Mouse (Mus musculus): ENCODE results near the gene Trank1. TPM values are rescaled to one million over a fixed set of nuclear protein-coding genes. Genes with fewer than 3 reads are reported as not detected.

The Trank1 gene
- total RNA-seq, 2 experiments from 2014 or later = not detected

Other genes with a start within 250 kb of the Trank1 start
- gene Lrrfip2, start 194.1 kb upstream of the Trank1 start, total RNA-seq (2014; fragmentation: Nextera tagmentation) = 15.9 and 31.8 TPM in 2 replicates
- gene Lrrfip2, start 194.1 kb upstream of the Trank1 start, total RNA-seq (2017) = 54.7 and 56.0 TPM in 2 replicates
- gene Mlh1, start 39.9 kb upstream of the Trank1 start, total RNA-seq (2014; fragmentation: Nextera tagmentation) = 47.2 and 69.4 TPM in 2 replicates
- gene Mlh1, start 39.9 kb upstream of the Trank1 start, total RNA-seq (2017) = 41.0 and 68.5 TPM in 2 replicates
- 15.9 and 16.7 TPM in 2 replicates for gene Epm2aip1, start 39.8 kb upstream of the Trank1 start, total RNA-seq (2014; fragmentation: Nextera tagmentation)
- 11.2 and 18.6 TPM in 2 replicates for gene Epm2aip1, start 39.8 kb upstream of the Trank1 start, total RNA-seq (2017)
- gene Dclk3, start 127.3 kb downstream of the Trank1 start, total RNA-seq (2014; fragmentation: Nextera tagmentation) = not detected in 2 replicates
- not detected in 2 replicates for gene Dclk3, start 127.3 kb downstream of the Trank1 start, total RNA-seq (2017)

All from megakaryocyte-erythroid progenitor cell, adult 5-6 weeks (primary cell).